Mouse (Mus musculus) erythroid progenitor cell, adult 5-6 weeks (primary cell): ENCODE measurements around the gene Lgals4. TPM values are rescaled to one million over a fixed set of nuclear protein-coding genes. Genes with fewer than 3 reads are reported as not detected.

Experiments
- ATAC-seq: replicated peaks from 2 replicates; pipeline ENCODE4 v1.8.0; 2016; ENCODE audit warnings: moderate number of reproducible peaks, mild to moderate bottlenecking, moderate TSS enrichment, inconsistent platforms; ENCODE audit not compliant: poor library complexity, low FRiP score, severe bottlenecking
- total RNA-seq, 2 experiments: library from RNA; stranded (forward) in 1 of 2; stranded (reverse) in 1 of 2; fragments of 150-400 nt in 1 of 2; fragments of 186-747, 209-891 nt in 1 of 2; gene quantifications; 2 replicates each; pipeline versions ENCODE4 v1.2.3 to v1.2.4; 2015 to 2017; ENCODE audit warnings: low replicate concordance in 2 of 2

Lgals4 gene
- total RNA-seq, 2 experiments from 2014 or later, result 0.91 TPM; not detected in 1

DNA sequence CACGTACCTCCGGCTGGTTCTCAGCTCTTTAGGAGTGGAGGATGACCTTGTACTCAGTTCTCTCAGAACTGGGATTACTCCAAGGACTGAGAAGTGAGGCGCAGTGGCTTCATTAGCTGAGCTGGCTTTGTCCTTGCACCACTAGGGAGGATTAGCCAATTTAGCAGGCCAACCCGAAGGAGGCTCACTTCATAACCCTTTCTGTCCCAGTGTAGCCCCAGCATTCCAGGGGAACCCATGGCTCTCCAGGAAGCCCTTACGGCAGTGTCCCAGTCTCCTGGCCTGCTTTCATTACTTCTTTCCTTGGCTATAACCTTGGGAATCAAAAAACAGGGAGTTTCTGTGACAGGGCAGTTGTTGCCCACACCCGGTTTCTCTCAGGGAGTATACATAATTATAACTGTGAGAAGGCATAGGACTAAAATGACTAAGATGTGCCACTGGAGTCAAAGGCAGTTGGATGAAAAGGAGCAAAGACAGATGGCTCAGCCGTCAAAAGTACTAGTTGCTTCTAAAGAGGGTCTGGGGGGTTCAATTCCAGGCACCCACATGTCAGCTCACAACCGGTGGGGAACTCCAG, 25.9 kb upstream of the Lgals4 start:
- no peak for ATAC-seq

DNA sequence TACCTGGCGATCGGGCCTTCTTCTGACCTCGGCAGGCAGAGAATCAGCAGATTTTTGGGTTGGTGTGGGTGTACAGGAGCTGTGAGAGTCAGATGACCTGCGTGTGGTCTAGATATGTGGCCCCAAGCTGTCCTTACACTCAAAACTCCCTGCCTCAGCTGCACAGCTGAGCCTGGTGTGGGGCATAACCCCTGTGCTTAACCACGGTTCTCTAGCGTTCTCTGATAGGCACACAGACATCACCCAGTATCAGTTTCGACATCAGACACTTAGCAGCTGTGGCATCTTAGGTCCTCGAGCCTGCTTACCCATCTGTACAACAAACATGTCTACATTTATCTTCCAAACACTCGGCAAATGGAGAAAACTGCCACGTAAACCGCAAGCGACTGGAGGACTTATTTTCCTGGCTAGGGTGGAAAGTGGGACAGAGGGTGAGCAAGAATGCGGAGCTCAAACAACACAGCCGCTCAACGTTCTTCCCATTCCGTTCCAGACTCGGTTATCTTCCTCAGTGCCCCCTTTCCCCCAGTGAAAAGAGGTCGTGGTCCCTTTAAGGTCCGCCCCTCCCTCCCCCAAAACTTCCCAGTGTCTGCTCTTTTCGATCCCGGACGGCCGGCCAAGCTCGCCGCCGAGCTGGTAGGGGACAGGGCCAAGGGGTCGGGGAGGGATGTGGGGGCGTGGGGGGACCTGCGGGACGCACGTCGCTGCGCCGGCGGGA, 25.3 kb upstream of the Lgals4 start, which contains the start of gene Hnrnpl:
Hnrnpl (plus strand) TSS at position 321 of the 721 bp plus-strand sequence.
- ATAC-seq, result no peak

DNA sequence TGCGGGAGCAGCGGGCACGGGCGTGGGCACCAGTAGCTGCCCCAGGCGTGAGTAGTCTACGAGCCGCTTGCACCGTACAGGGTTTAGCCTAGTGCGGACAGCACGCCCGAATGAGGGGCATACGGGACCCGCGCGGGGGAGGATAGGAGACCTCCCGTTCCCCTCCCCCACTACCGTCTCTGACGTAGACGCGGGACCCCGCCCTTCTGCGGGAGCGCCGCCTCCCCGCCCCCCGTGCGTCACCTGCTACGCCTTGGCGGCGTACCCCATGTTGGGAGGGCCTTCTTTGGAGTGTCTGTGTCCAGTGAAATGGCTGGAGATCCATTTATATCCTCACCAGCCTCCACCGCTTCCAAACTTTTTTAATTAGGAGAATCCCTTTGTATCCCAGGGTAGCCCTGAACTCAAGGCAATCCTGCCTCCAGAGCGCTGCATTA, 24.7 kb upstream of the Lgals4 start:
- peak; percentile 67 for ATAC-seq

DNA sequence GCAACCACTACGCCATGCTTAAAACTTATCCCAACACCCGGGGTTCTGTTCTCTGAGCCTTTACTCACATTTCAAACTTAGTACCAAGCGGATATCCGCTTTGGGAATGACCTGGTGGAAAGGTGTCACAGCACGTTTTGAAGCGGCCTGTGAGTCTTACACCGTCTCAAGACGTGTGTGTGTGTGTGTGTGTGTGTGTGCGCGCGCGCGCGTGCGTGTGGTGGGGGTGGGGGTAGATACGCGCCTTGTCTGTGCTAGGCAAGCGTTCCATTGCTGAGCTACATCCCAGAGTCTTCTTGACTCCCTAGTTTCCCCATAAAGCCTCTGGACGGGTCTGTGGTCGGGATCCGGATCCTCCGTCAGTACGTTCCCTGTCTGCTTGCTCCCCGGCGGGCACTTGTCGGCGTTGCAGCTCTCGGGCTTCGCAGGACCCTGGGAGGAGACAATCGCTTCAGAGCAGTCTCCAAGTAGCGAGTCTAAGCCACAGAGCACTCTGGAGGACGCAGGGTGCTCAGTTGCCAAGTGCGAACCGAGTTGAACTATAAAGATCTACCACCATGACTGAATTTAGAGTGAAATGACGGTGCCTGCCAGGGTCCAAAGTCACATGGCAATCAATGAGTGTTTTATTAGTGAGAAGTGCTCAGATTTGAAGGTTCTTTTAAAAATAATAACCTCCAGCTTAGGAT, 24.1 kb upstream of the Lgals4 start:
- 0 out of 2 replicates have a peak, but pooled peaks have one; percentile 8 for ATAC-seq

DNA sequence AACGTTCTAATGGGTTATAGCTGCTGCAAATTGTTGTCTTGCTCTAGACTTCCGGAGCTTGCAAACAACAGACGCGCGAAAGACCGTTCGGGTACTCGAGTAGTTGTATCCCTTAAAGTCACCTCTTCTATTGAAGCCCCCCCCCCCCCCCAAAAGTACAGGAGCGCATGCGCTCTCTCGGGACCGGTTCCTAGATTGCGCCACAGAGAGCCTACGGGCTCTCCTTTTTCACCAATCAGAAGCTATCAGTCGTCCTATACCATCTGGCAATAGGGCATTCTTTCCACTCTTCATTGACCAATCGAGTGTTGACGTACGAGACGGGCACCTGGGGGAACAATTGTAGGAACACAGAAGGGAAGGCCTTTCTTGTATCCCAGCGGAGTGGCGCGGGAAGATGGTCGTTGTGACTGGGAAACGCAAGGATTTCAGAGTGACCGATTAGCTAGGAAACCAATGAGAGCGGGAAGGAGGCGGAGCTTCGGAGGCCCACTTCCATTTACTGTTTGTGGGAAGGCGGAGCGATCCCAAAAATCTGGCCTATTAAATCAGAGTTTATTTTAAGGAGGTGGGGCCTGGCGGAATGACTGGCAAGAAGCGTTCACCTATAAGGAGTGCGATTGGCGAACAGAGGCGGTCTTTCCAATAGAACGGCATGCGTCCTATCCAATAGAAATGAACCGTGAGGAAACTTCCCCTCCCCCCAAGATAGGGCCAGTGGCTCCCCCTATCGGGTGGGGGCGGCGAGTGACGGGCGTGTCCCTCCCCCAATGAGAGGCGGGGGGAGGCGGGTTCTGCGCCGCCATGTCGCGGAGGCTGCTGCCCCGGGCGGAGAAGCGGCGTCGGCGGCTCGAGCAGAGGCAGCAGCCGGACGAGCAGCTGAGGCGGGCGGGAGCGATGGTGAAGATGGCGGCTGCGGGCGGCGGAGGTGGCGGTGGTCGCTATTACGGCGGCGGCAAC, 23.3 kb upstream of the Lgals4 start:
- ATAC-seq, result peak; percentile 80

DNA sequence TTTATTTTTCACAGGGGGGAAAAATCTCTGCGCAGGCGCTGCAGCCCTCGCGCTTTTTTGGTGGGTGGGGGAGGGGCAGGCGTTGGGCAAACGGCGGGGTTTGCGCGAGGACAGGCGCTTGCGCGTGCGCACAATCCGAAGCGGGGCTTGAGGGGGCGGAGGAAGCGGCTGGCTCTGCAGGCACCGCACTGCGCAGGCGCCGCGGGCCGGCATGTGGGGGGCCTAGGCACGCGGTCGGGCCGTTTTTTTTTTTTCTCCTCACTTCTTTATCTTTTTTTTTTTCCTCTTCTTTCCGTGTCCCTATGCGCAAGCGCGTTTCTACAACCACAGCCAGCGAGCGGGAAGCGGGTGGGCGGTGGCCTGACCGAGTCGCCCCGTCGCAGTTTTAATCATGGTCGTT, 22.4 kb upstream of the Lgals4 start:
- peak; percentile 27; the same call in 1 of the 2 replicates for ATAC-seq

DNA sequence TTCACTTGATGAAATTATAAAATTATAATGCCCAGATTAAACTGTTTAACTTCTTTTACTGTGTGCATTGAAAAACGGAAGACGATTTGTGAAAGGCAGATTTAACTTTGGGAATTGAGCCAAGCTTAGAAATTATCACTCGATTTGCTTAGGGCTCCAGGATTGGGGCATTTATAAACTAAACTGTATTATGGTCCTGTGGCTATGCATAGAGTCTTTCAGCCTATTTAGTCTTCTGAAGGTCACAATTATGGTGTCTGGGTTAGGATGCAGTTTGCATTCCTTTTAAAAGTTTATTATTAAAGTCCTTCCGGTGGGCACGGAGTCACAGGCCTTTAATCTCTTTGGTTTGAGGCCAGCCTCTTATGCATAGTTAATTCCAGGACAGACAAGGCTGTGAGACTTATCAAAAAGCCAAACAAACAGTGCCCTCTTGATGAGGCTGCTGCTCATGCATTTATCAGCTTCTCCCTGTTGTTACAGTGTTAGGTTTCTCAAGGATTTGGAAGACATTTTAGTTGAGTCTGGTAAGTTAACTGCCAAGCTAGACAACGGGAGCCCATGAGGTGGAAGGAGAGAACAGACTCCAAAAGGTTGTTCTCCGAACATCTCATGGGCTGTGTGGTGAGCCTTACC, 21.9 kb upstream of the Lgals4 start:
- ATAC-seq, result no peak

DNA sequence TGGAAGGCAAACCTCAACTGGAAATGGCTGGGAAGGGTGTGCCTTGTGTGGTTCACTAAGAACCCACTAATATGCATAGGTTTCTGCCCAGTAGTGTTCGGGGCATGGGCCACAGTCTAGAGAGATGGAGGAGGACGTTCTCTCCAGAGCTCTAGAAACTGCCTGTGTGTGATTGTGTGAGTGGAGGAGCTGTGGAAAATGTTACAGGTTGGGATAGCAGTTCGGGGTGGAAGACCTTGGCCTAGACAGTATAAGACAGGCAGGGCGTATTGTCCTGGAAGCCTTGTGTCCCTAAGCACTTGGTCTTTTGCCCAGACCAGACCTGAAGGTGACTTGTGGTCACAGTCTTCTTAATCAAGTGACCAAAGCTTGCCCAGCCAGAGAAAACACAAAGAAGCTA, 21.2 kb upstream of the Lgals4 start:
- ATAC-seq, result no peak

DNA sequence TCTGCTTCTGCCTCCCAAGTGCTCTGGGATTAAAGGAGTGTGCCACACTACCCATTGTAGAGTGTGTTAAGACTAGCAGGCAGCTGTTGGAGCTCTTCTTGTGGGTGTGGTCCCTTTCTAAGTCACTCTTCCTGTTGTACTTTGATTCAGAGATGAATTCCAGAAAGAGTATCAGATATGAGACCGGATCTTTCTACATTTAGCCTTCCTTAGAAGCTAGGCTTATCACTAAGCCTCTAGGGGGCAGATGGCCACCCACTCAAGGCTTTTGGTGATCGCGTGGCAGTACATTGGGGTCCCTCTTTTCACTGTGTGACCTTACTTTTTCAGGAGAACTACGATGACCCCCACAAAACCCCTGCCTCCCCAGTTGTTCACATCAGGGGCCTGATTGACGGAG, 20.7 kb upstream of the Lgals4 start:
- no peak for ATAC-seq

DNA sequence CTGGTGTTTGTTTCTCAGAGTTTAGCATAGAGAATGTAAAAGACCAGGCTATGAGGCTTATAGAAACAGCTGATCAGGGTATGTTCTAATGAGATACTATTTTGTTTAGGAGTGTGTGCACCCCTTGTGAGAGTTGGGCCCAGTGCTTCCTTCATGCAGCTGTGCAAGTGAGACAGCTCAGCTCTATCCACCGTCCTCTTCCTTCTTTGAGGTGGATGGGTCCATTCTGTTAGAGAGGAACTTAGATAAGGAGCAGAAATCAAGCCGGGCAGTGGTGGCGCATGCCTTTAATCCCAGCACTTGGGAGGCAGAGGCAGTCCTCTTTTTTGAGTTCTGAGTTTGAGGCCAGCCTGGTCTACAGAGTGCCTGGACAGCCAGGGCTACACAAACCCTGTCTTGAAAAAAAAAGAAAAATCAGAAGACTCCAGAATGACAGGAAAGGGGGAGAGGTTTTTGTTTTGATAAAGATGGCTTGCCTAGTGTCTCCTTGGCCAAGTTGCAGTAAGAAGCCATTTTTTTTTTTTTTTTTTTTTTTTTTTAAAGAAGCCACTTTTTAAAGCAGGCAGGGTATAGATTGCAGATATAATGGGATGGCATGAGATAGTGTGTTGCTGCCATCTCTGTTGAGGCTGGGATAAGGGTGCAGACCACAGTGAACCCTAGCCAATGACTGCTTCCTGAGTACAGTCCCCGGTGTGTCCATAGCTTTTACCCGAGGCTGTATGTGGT, 19.2 kb upstream of the Lgals4 start:
- no peak for ATAC-seq

DNA sequence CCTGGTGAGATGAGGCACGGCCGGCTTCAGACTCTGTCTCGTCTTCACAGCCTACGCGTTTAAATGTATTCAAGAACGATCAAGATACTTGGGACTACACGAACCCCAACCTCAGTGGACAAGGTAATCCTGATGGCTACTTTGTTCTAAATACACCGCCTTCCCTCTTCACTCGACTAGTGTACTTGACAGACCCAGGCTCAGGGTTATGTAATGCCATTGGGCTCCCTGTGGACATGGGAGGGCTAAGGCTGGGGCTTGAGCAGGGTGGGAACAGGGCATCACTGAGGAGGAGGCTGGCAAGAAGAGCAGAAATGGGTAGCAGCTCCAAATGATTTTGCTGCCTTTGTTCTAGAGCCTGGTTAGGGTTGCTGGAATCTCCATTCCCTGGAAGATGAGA, 18.4 kb upstream of the Lgals4 start:
- ATAC-seq, result no peak

DNA sequence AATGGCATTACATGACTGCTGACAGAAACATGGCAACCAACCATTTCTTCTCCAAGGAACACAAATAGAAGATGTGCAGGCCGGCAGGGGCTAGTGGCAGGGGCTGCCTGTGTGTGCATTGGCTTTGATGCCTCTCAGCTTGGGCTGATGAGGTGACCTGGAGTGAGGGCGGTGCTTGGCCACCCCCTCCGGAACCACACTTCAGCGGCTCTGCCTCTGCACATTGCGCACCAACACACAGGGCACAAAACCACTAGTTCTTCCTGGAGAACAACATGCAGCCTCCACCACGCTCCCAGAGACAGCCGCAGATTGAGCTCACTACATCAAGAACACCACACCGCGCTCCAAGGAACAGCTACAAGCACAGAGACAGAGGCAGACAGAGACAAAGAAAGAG, 17.5 kb upstream of the Lgals4 start:
- ATAC-seq, result no peak

DNA sequence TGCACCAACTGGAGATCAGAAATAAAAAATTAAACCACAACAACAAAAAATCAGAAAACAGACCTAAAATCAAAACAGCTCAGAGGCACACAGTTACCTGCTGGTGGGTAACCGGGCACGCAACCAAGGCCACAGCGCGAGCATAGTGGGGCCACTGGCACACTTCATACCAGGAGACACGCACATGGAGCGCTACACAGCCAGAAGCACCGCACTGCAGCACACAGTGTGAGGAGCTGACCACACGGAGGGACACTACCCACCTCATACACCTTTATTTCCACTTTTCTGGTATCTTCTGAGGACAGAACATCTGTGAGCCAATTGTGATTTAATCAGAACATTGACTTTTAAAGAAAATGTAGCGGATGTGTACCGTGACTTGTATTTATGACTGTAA, 16.7 kb upstream of the Lgals4 start:
- no peak for ATAC-seq

DNA sequence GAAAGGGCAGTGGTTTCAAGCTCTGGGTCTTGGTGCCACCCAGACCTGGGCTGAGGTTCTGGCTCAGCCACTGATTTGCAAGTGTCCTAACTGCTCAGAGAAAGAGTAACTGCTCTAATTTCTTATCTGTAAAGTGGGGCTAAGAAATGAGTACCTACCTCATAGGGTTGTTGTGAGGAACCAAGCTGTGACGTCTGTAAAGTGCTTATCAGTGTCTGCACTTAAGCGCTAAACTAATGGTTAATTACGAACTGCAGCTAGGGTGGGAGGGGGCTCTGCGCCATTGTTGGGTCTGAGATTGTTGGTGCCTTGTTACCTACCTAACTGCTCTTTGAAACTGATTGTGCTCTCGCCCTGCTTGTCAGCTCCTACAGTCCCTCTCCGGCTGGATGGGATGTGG, 16.1 kb upstream of the Lgals4 start:
- no peak for ATAC-seq

DNA sequence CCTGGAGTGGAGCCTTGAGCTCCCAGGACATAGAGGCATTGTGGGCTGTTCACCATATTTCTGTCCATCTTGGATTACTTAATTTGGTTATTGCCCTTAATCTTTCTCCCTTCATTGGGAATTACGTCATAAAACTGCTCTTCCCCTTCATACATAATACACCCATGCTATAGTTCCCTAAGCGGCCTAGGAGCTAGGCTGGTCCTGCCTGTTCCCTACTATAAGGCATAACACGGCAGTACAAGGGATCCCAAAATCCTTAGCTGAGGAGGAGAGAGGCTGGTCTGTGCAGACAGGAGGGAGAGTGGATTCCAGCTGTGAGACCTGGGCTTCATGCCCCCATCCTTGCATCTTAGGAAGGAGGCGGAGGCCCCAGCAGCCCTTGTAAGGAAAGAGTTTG, 15.7 kb upstream of the Lgals4 start:
- ATAC-seq, result no peak

DNA sequence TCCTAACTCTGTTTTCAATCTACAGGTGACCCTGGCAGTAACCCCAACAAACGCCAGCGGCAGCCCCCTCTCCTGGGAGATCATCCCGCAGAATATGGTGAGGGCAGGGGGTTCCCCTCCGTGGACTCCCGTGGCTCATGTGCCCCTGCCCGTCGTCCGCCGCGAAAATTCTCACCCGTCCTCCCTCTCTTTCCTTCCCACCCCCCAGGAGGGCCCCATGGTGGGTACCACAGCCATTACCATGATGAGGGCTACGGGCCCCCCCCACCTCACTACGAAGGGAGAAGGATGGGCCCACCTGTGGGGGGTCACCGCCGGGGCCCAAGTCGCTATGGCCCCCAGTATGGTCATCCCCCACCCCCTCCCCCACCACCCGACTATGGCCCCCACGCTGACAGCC, 15.2 kb upstream of the Lgals4 start:
- no peak for ATAC-seq

DNA sequence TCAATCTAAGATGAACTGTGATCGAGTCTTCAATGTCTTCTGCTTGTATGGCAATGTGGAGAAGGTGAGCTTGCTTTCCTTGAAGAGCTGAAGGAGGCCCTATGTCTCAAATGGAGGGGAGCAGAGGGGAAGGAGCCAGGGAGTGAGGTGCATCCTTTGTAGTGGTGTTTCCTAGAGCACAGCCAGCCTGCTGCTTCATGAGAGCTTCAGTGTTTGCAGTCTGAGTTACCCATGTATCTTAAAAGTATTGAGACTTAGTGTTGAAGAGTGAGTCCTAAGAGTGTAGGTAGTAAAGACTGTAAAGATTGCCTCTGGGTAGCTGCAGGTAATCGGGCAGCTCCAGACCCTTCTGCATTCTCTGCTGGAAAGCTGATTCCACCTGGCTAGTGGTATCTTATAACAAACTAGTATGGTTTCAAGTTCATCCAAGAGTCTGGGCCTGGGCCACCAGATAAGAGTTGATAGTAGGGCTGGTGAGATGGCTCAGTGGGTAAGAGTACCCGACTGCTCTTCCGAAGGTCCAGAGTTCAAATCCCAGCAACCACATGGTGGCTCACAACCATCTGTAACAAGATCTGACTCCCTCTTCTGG, 14.7 kb upstream of the Lgals4 start:
- no peak for ATAC-seq

DNA sequence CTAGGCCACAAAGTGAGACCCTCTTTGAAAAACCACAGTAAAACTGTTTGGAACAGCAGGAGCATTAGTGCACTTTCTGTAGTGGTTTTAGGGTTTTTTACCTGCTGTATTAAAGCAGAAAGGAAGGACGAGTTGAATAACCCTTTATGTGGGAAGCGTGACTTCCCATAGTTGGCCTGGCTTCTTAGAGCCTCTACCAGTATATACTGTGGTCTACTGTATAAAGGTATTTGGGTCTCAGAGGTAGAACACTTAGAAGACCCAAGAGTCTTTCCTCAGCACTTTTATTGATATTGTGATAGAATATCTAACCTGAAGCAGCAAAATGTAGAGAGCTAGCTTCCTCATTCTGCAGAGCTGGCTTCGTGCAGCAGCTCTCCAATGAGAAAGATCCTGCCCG, 14.1 kb upstream of the Lgals4 start:
- ATAC-seq, result no peak
